9 mouse cellular contexts compared by ENCODE assay signal in the genomic region with DNA sequence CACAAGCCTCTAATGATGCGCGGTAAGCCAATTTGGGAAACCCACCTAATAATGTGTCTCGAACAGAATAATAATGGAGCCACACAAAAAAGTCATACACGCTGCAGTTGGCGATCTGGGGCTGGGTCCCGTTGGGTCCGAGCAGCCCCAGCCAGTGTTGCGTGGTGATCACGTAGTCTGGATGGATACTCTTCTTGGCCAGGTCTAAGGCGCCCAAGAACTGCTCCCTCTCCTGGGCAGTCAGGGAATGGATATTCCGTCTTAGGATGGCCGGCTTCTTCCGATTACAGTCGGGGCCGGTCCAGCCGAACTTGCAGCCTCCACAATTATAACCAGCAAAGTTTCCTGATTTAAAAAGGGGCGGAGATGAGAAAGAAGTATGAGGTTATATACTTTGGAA. TPM values are rescaled to one million over a fixed set of nuclear protein-coding genes. Genes with fewer than 3 reads are reported as not detected.
DNase-seq lines count a peak whose midpoint lies in the region; ATAC-seq and TF ChIP-seq lines count a peak whose summit lies in the region.
"Had no signal": no experiment of that assay in that cellular context is flagged by ENCODE, and none has a peak within 500 bp of the region (broad histone marks: within the 10 kb centered on the region; RNA-seq: fewer than 3 reads in every experiment).

No protein-coding gene starts in this region.

- no peak overlapping the region for H3K4me3 ChIP-seq in liver, adult 2 months (ENCODE audit: insufficient read depth, low read depth, low read length)
- H3K4me3 ChIP-seq in liver, embryonic 11.5 days (ENCODE audit: low read depth, low read length) = no peak overlapping the region
- 0 out of 2 replicates have a peak overlapping the region, but pooled peaks have one; percentile 2 for H3K4me3 ChIP-seq in embryonic facial prominence, embryonic 13.5 days

- H3K27ac ChIP-seq in liver, adult 2 months (replicated peaks; ENCODE audit: insufficient read depth, low read depth, low read length) = no peak overlapping the region
- no peak overlapping the region for H3K27ac ChIP-seq in liver, embryonic 11.5 days (ENCODE audit: low read depth, low read length)
- H3K27ac ChIP-seq in embryonic facial prominence, embryonic 13.5 days = no peak overlapping the region
- H3K27ac ChIP-seq: macrophage had no signal

- TF ChIP-seq POLR2A in liver, adult 2 months (IDR thresholded peaks at IDR 0.05; ENCODE audit: extremely low read depth, insufficient read depth, low read length) = no peak

- WGBS in liver, adult 2 months = 89% methylated on average over 17 of the region's 17 CpGs
- WGBS in liver, embryonic 11.5 days = 79% methylated on average over 17 of the region's 17 CpGs
- WGBS in embryonic facial prominence, embryonic 13.5 days = 75% methylated on average over 17 of the region's 17 CpGs

- H3K79me2 ChIP-seq in liver, adult 2 months (ENCODE audit: control insufficient read depth, insufficient read depth, low read length) = no peaks in the 10 kb centered on the region

- H3K9me3 ChIP-seq in liver, embryonic 11.5 days (ENCODE audit: control insufficient read depth, low read length) = no peaks in the 10 kb centered on the region
- no peaks in the 10 kb centered on the region for H3K9me3 ChIP-seq in embryonic facial prominence, embryonic 13.5 days

- no peak overlapping the region for H3K9ac ChIP-seq in liver, adult 2 months (ENCODE audit: low read depth, low read length)
- no peak overlapping the region for H3K9ac ChIP-seq in liver, embryonic 11.5 days (ENCODE audit: low read depth, low read length)
- H3K9ac ChIP-seq in embryonic facial prominence, embryonic 13.5 days = no peak overlapping the region

- ATAC-seq in liver, embryonic 11.5 days (replicated peaks; ENCODE audit: low FRiP score) = no peak
- ATAC-seq in embryonic facial prominence, embryonic 13.5 days (ENCODE audit: insufficient number of reproducible peaks, insufficient read depth, low FRiP score, low TSS enrichment, low read depth) = no peak
- no peak for ATAC-seq in erythroid progenitor cell, adult 5-6 weeks (replicated peaks; ENCODE audit: low FRiP score, poor library complexity, severe bottlenecking)

- peak; percentile 63 to 75 for DNase-seq in cerebellum, postnatal 10 days
- DNase-seq in cerebellum, adult 11 months = no peak
- no peak for DNase-seq in liver, adult 2 months (ENCODE audit: extremely low read depth, low read depth, low spot score)
- no peak for DNase-seq in liver, embryonic 11.5 days (ENCODE audit: low spot score)
- DNase-seq in kidney, adult 9 months = peak; percentile 26
- peak; percentile 39 for DNase-seq in retina, postnatal 1 day

- H3K4me1 ChIP-seq in liver, adult 2 months (ENCODE audit: control insufficient read depth, insufficient read depth, low read length) = peaks cover 8% of the 10 kb centered on the region
- no peaks in the 10 kb centered on the region for H3K4me1 ChIP-seq in liver, embryonic 11.5 days (replicated peaks; ENCODE audit: control insufficient read depth, insufficient read depth, low read length)
- H3K4me1 ChIP-seq in embryonic facial prominence, embryonic 13.5 days = 0 out of 2 replicates have a peak, but pooled peaks cover 5% of the 10 kb centered on the region

- no peaks in the 10 kb centered on the region for H3K36me3 ChIP-seq in liver, adult 2 months (ENCODE audit: control insufficient read depth, insufficient read depth, low read length)
- no peaks in the 10 kb centered on the region for H3K36me3 ChIP-seq in liver, embryonic 11.5 days (ENCODE audit: control insufficient read depth, insufficient read depth, low read length)
- H3K36me3 ChIP-seq in embryonic facial prominence, embryonic 13.5 days = no peaks in the 10 kb centered on the region

- no peak overlapping the region for H3K4me2 ChIP-seq in liver, embryonic 11.5 days
- peak overlapping the region; percentile 27 for H3K4me2 ChIP-seq in embryonic facial prominence, embryonic 13.5 days

- TF ChIP-seq CTCF in liver, adult 2 months (IDR thresholded peaks at IDR 0.05; ENCODE audit: low read depth, low read length) = 0 out of 2 replicates have a peak, but pooled peaks have one; percentile 4

- H3K27me3 ChIP-seq in liver, adult 2 months (ENCODE audit: control insufficient read depth, insufficient read depth, low read length) = no peaks in the 10 kb centered on the region
- no peaks in the 10 kb centered on the region for H3K27me3 ChIP-seq in liver, embryonic 11.5 days (replicated peaks; ENCODE audit: control insufficient read depth, insufficient read depth, low read length)
- no peaks in the 10 kb centered on the region for H3K27me3 ChIP-seq in embryonic facial prominence, embryonic 13.5 days

RNA-seq across cellular contexts. Expression of a gene that starts 9.1 kb away (rescaled TPM):
- 1.9 and 8.7 TPM in 2 replicates for total RNA-seq in liver, adult 2 months (2014; rRNA removed)
- polyA plus RNA-seq in liver, adult 2 months (2012; rRNA removed) = 3.1 and 11.0 TPM in 2 replicates
- polyA plus RNA-seq in liver, embryonic 11.5 days (2014; fragmentation: Nextera tagmentation; extraction: Ambion mirVana) = 1.0 and 1.1 TPM in 2 replicates
- 6.8 and 7.5 TPM in 2 replicates for polyA plus RNA-seq in embryonic facial prominence, embryonic 13.5 days (2015; fragmentation: Nextera tagmentation; extraction: Ambion mirVana)
- total RNA-seq in erythroid progenitor cell, adult 5-6 weeks (2015; ENCODE audit: low replicate concordance) = not detected in 2 replicates
- total RNA-seq in erythroid progenitor cell, adult 5-6 weeks (2017; ENCODE audit: low replicate concordance) = 0.26 TPM in 1 of 2 replicates, not detected in the other
- polyA plus RNA-seq: macrophage had no signal

Comparison
In these comparisons a context has a peak if more than half of its experiments do, and no peak if none do; other contexts are left out.
1. DNase-seq: peak in cerebellum, postnatal 10 days (2 of 2), kidney, adult 9 months (single experiment) and retina, postnatal 1 day (single experiment); none in cerebellum, adult 11 months (single experiment), liver, adult 2 months (single experiment) and liver, embryonic 11.5 days (single experiment).